Mouse (Mus musculus): ENCODE results near the gene Gm11444. TPM values are rescaled to one million over a fixed set of nuclear protein-coding genes. Genes with fewer than 3 reads are reported as not detected.

Gm11444 gene
- polyA plus RNA-seq, 1 experiment from 2014 or later = not detected

DNA sequence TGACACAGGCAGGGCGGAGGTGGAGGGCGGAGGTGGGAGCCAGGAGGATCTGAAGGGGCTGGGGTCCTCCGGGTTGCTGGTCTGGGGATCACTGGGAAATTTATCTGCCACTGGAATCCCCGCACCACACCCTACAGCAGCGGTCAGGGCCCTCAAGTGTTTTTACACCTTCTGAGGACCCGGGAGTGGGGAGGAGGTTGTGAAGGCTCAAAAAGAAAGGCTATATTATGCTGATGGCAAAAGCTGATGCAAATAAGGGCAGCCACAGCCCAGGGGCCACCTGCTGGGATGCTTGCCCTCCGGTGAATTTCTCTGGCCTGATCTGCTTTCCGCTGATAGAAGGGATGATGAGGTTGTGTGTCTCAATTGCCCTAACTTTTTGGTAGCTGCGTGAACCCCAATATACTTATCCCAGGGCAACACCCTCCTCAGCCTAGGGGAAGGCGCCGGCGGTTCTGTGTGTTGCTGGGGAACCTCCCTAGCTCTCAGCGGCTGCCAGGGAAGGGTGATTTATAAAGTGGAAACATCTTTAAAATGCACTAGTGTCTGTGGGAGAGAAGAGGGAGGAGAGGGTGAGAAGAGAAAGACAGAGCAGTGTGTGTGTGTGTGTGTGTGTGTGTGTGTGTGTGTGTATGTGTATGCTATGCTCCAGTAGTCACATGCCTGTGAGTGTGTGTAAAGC is 41.0 kb upstream of the Gm11444 start:
- Histone ChIP-seq H3K4me1 (ENCODE audit: control insufficient read depth, insufficient read depth, low read length) (peaks cover 39% of the 10 kb centered on the region), H3K27ac (replicated peaks; ENCODE audit: low read depth, low read length) (peak overlapping the region; percentile 94), H3K9ac (ENCODE audit: low read length) (peak overlapping the region; percentile 97), H3K27me3 (ENCODE audit: control insufficient read depth, insufficient read depth, low read length) (peaks cover 43% of the 10 kb centered on the region), H3K4me3 (ENCODE audit: low read depth, low read length) (peak overlapping the region; percentile 61), H3K9me3 (ENCODE audit: control insufficient read depth, low read length) (no peaks in the 10 kb centered on the region), H3K36me3 (ENCODE audit: control insufficient read depth, insufficient read depth, low read length) (0 out of 2 replicates have a peak, but pooled peaks cover 2% of the 10 kb centered on the region), H3K4me2 (ENCODE audit: low read depth, severe bottlenecking) (peak overlapping the region; percentile 53)
- DNase-seq (ENCODE audit: low spot score) = peak; percentile 55
- WGBS = 2% methylated on average over 13 of the region's 13 CpGs
- ATAC-seq (ENCODE audit: insufficient number of reproducible peaks, low FRiP score, low TSS enrichment, low read depth) = no peak

DNA sequence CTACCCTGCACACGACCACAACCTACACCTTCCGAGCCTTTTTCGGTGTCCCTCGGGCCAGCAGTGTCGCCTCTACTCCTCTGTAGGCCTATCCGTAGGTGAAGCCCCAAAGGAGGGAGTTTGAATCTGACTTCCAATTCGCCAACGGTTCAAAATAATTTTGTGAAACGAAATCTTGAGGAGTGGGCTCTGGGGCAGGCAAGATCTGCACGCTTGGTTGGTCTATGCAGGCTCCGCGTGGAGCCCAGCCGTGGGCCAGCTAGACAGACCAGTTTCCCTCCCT is 40.4 kb upstream of the Gm11444 start:
- peaks cover 41% of the 10 kb centered on the region for H3K27me3 ChIP-seq (ENCODE audit: control insufficient read depth, insufficient read depth, low read length)
- no peak for ATAC-seq (ENCODE audit: insufficient number of reproducible peaks, low FRiP score, low TSS enrichment, low read depth)
- 3% methylated on average over 13 of the region's 13 CpGs for whole genome bisulfite sequencing
- peak overlapping the region; percentile 53 for H3K4me2 ChIP-seq (ENCODE audit: low read depth, severe bottlenecking)
- peak overlapping the region; percentile 97 for H3K9ac ChIP-seq (ENCODE audit: low read length)
- H3K9me3 ChIP-seq (ENCODE audit: control insufficient read depth, low read length) = no peaks in the 10 kb centered on the region
- peak overlapping the region; percentile 94 for H3K27ac ChIP-seq (replicated peaks; ENCODE audit: low read depth, low read length)
- 0 out of 2 replicates have a peak, but pooled peaks cover 2% of the 10 kb centered on the region for H3K36me3 ChIP-seq (ENCODE audit: control insufficient read depth, insufficient read depth, low read length)
- peaks cover 35% of the 10 kb centered on the region for H3K4me1 ChIP-seq (ENCODE audit: control insufficient read depth, insufficient read depth, low read length)
- H3K4me3 ChIP-seq (ENCODE audit: low read depth, low read length) = peak overlapping the region; percentile 61
- no peak for DNase-seq (ENCODE audit: low spot score)

DNA sequence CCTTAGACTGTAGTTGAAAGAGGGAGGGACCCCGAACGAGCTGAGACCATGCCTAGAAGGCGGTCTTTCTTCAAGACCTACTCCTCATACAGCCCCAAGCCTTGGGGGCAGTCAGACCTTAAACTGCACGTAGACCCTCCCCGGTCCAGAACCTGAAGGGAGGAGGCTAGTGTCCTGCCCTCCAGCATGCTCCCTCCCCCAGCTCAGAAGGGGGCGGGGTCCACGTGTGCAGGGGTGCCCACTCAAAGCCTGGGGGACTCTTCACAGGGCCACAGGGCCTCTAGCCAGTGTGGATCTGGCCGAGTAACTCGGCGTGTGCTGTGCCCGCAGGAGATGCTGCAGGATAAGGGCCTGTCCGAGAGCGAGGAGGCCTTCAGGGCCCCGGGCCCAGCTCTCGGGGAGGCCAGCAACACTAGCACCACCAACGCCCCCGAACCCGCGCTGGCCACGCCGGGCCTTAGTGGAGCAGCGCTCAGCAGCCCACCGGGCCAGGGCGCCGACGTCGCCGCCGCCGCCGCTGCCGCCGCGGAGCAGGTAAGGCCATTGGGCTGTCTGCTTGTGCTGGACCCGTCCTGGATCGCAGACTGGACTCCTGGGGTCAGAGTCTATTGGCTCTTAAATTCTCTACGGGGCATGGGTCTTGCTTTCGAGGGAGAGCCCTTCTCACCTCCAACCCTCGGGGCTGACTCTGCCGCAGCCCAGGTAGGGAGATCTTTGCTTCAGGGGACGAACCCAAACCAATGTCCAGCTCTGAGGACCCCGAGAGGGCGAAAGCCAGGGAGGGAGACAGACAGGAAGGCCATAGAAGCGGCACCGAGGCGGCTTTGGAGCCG is 39.8 kb upstream of the Gm11444 start:
- Histone ChIP-seq H3K27me3 (ENCODE audit: control insufficient read depth, insufficient read depth, low read length) (peaks cover 41% of the 10 kb centered on the region), H3K4me1 (ENCODE audit: control insufficient read depth, insufficient read depth, low read length) (peaks cover 30% of the 10 kb centered on the region), H3K9me3 (ENCODE audit: control insufficient read depth, low read length) (no peaks in the 10 kb centered on the region), H3K9ac (ENCODE audit: low read length) (peak overlapping the region; percentile 97), H3K27ac (replicated peaks; ENCODE audit: low read depth, low read length) (peak overlapping the region; percentile 94), H3K36me3 (ENCODE audit: control insufficient read depth, insufficient read depth, low read length) (0 out of 2 replicates have a peak, but pooled peaks cover 2% of the 10 kb centered on the region), H3K4me2 (ENCODE audit: low read depth, severe bottlenecking) (peak overlapping the region; percentile 53), H3K4me3 (ENCODE audit: low read depth, low read length) (peak overlapping the region; percentile 61)
- peak; percentile 73 for DNase-seq (ENCODE audit: low spot score)
- 2% methylated on average over 44 of the region's 47 CpGs for WGBS
- ATAC-seq (ENCODE audit: insufficient number of reproducible peaks, low FRiP score, low TSS enrichment, low read depth) = peak; percentile 62; the same call in 1 of the 2 replicates

DNA sequence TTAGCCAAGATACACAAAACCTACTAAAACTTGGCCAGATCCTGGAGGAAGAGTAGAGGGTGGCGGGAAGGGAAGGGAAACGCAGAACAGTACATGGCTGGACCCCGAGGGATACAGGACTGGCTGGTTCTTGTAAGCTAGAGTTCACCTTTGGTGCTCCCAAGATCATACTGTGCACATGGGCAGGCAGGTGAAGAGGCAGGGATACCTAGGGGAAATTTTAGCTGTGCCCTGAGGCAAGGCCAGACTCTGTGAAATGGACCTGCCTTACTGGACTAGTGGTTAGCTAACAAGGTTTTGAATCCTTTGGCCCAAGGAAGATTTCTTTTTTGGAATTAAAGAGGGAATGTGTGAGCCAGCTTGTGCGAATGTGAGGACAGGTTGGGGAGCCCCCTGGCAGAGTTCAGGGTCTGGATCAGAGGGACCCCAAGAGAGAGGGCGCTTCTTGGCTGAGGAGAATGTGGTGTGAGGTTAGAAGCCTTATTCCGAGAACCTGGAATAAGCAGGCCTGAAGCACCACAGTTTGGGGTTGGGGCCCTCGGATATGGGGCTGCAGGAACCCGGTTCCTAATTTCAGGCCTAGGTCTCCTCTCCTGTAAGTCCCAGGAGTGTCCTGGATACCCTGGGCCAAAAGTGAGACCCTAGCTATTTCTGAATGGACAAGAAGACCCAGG is 39.1 kb upstream of the Gm11444 start:
- H3K4me1 ChIP-seq (ENCODE audit: control insufficient read depth, insufficient read depth, low read length) = peaks cover 26% of the 10 kb centered on the region
- H3K9ac ChIP-seq (ENCODE audit: low read length) = peak overlapping the region; percentile 97
- H3K9me3 ChIP-seq (ENCODE audit: control insufficient read depth, low read length) = no peaks in the 10 kb centered on the region
- peak overlapping the region; percentile 53 for H3K4me2 ChIP-seq (ENCODE audit: low read depth, severe bottlenecking)
- H3K36me3 ChIP-seq (ENCODE audit: control insufficient read depth, insufficient read depth, low read length) = 0 out of 2 replicates have a peak, but pooled peaks cover 2% of the 10 kb centered on the region
- peak overlapping the region; percentile 61 for H3K4me3 ChIP-seq (ENCODE audit: low read depth, low read length)
- DNase-seq (ENCODE audit: low spot score) = peak; percentile 52
- 18% methylated on average over 8 of the region's 8 CpGs for WGBS
- 0 out of 2 replicates have a peak, but pooled peaks have one; percentile 6 for ATAC-seq (ENCODE audit: insufficient number of reproducible peaks, low FRiP score, low TSS enrichment, low read depth)
- H3K27ac ChIP-seq (replicated peaks; ENCODE audit: low read depth, low read length) = peak overlapping the region; percentile 94
- H3K27me3 ChIP-seq (ENCODE audit: control insufficient read depth, insufficient read depth, low read length) = peaks cover 41% of the 10 kb centered on the region

DNA sequence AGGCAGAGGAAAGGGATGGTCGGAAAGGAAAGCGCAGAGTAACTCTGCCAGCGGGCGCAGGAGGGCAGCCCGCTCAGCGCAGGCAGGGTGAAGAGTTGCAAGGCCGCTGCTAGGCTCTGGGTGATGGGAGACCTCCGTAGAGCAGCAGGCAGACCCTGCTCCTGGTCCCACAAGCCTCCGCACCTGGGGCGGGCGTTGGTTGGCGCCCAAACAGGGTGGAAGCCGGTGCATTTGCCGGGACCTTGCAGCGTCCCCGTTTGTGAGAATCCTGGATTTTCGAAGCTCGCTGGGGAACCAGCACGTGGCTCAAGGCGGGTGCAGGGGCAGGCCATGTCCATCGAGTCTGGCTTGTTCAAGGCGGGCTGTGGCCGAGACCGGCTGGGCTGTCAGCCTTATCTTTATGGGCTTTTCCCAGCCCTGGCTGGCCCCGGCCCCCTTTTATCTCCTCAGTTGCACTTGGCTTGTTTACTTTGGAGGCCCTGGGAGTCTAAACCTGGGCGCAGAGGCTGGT is 38.4 kb upstream of the Gm11444 start:
- Histone ChIP-seq H3K27me3 (ENCODE audit: control insufficient read depth, insufficient read depth, low read length) (peaks cover 37% of the 10 kb centered on the region), H3K4me1 (ENCODE audit: control insufficient read depth, insufficient read depth, low read length) (peaks cover 22% of the 10 kb centered on the region), H3K4me2 (ENCODE audit: low read depth, severe bottlenecking) (peak overlapping the region; percentile 53), H3K27ac (replicated peaks; ENCODE audit: low read depth, low read length) (peak overlapping the region; percentile 94), H3K9me3 (ENCODE audit: control insufficient read depth, low read length) (no peaks in the 10 kb centered on the region), H3K36me3 (ENCODE audit: control insufficient read depth, insufficient read depth, low read length) (0 out of 2 replicates have a peak, but pooled peaks cover 2% of the 10 kb centered on the region), H3K4me3 (ENCODE audit: low read depth, low read length) (peak overlapping the region; percentile 61), H3K9ac (ENCODE audit: low read length) (peak overlapping the region; percentile 97)
- WGBS = 3% methylated on average over 26 of the region's 26 CpGs
- ATAC-seq (ENCODE audit: insufficient number of reproducible peaks, low FRiP score, low TSS enrichment, low read depth) (no peak), DNase-seq (ENCODE audit: low spot score) (peak; percentile 71)

DNA sequence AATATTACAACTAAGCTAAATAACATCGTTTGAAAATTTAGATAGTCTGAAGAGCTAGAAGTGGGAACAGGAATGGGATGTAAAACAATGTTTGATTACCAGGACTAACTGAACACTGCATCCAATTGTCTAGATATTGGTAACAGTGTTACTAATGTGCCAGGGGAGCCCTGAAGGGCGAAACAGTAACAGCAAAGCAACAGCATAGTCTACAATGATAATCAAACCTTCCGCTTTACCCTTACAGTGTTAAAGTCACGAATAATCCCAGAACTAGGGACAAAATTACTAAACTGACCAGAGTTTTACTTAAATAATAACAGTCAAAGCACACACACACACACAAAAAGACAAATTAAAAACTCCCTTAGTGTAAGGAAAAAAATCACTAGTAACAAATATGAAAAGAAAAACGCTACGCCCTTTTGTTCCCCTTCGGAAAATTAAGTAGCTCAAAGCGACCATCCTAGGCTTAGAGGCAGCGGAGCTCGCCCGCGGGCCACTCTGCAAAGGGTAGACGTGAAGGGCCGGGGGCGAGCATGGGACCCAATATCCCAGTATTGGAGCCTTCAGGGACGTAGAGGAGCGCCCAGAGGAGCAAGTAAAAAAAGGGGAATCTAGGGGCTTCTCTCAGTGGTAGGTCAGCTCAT is 37.8 kb upstream of the Gm11444 start:
- WGBS = 3% methylated on average over 17 of the region's 17 CpGs
- DNase-seq (ENCODE audit: low spot score) = no peak
- H3K4me2 ChIP-seq (ENCODE audit: low read depth, severe bottlenecking) = peak overlapping the region; percentile 53
- H3K4me3 ChIP-seq (ENCODE audit: low read depth, low read length) = peak overlapping the region; percentile 61
- H3K9me3 ChIP-seq (ENCODE audit: control insufficient read depth, low read length) = no peaks in the 10 kb centered on the region
- peaks cover 37% of the 10 kb centered on the region for H3K27me3 ChIP-seq (ENCODE audit: control insufficient read depth, insufficient read depth, low read length)
- ATAC-seq (ENCODE audit: insufficient number of reproducible peaks, low FRiP score, low TSS enrichment, low read depth) = no peak
- 0 out of 2 replicates have a peak, but pooled peaks cover 2% of the 10 kb centered on the region for H3K36me3 ChIP-seq (ENCODE audit: control insufficient read depth, insufficient read depth, low read length)
- peaks cover 22% of the 10 kb centered on the region for H3K4me1 ChIP-seq (ENCODE audit: control insufficient read depth, insufficient read depth, low read length)
- H3K9ac ChIP-seq (ENCODE audit: low read length) = peak overlapping the region; percentile 97
- H3K27ac ChIP-seq (replicated peaks; ENCODE audit: low read depth, low read length) = peak overlapping the region; percentile 94

DNA sequence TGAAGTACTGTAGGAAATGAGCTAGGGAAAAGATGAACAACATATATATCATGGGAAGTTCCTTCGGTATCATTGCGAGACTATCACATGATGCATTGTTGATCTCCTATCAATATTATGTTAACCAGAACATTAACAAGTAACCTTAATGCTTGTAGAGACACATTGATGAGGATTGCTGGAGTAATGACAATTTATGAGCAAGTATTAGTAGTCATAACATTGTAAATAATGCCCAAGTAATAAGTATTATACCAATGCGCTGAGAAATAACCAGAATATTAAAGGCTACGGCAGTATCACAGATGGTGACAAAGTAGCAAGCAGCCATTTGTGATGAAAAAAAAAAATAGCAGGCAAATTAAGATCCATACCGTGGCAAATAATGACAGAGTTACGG is 37.1 kb upstream of the Gm11444 start:
- Histone ChIP-seq H3K27me3 (ENCODE audit: control insufficient read depth, insufficient read depth, low read length) (peaks cover 31% of the 10 kb centered on the region), H3K9ac (ENCODE audit: low read length) (peak overlapping the region; percentile 40; the same call in 1 of the 2 replicates), H3K4me1 (ENCODE audit: control insufficient read depth, insufficient read depth, low read length) (peaks cover 18% of the 10 kb centered on the region; the same call in 1 of the 2 replicates), H3K27ac (replicated peaks; ENCODE audit: low read depth, low read length) (peak overlapping the region; percentile 36; the same call in 1 of the 2 replicates), H3K4me2 (ENCODE audit: low read depth, severe bottlenecking) (peak overlapping the region; percentile 53), H3K36me3 (ENCODE audit: control insufficient read depth, insufficient read depth, low read length) (0 out of 2 replicates have a peak, but pooled peaks cover 2% of the 10 kb centered on the region), H3K9me3 (ENCODE audit: control insufficient read depth, low read length) (no peaks in the 10 kb centered on the region), H3K4me3 (ENCODE audit: low read depth, low read length) (peak overlapping the region; percentile 61)
- WGBS = 19% methylated on average over 6 of the region's 6 CpGs
- DNase-seq (ENCODE audit: low spot score) (no peak), ATAC-seq (ENCODE audit: insufficient number of reproducible peaks, low FRiP score, low TSS enrichment, low read depth) (no peak)
